Mouse (Mus musculus) thymus, postnatal 25 days (tissue): ENCODE results near the gene Il34.

ENCODE experiments used
- DNase-seq: peaks from one replicate; pipeline ENCODE4 v3.0.0; 2022

The Il34 gene

DNA sequence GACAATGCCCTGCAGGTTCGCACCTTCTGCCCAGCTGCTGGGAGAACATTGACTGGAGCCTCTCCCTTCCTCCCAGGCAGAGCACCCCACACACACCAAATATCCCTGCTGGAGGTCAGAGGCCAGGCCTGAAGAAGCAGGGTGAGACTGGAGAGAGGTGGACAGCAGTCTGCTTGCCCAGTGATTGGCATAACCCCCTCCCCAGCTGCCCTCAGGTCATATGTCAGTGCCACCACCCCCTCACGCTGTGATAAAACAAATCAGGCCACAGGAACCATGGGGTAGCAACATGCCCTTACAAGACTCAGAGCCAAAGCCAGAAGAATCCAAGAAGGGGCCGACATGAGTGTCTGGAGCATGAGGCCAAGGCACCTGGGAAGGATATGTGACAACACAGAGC, 101.6 kb downstream of the Il34 start:
- no peak for DNase-seq

DNA sequence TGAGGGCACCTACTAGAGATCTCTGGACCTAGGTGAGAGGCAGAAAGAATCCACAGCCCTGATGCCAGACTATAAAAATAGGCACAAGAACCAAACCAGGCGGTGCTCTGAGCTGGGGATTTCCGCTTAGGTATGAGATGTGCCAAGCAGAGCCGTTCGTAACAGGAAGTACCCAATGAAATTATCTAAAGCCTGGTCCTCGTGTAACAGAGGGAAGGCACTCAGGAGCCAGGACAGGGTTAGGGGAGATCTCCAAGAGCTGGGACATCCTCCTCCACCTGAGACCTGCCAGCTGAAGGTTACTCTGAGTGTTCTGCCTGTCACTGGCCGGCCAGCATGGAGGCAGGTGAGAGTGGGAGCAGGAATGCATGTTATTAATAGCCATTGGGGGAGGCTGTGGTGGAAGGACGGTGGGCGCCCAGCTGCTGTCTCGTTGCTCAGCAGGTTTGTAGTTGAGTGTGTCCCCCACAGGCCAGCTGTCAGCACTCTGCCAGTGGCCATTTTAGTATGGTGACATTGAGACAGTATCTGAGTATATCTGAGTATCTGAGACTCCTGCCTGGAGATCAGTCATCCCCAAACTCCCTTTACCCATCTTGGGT, 102.2 kb downstream of the Il34 start:
- DNase-seq, result no peak

DNA sequence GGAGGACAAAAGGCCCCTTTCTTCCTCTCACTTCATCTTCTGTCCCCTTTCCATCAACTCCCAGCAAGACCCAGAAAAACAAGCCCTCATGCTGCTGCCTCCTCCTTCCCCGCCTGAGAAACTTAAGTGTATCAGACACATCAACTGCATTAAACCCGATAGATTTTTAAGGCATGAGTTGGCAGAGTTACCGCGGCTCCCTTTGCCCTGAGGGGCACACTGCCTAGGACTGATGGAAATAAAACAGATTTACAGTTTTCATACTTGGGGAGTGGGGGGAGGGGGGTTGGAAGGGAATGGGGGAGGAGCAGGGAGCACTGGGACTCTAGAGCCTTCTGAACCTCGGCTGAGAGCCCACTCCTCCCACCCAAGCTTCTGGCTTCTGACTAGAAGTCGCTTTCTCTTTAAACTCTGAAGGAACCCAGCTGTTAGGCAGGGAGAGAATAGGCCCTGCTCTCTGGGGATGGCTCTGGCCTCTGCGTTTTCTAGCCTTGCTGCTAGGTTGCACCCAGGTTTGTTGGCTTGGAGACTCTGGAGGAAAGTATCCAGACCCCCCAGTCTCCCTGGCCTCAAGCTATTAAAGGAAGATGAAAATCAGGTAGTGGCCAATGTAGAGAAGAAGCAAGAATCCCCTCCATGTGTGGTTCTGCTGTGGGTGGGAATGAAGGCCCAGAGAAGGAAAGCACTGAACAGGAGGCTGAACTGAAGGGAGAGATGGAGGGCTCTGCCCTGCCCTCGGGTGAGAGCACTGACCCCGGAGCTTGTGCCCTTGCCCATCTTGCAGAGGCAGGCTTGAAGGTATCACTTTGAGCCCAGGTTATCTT, 102.9 kb downstream of the Il34 start:
- no peak for DNase-seq

DNA sequence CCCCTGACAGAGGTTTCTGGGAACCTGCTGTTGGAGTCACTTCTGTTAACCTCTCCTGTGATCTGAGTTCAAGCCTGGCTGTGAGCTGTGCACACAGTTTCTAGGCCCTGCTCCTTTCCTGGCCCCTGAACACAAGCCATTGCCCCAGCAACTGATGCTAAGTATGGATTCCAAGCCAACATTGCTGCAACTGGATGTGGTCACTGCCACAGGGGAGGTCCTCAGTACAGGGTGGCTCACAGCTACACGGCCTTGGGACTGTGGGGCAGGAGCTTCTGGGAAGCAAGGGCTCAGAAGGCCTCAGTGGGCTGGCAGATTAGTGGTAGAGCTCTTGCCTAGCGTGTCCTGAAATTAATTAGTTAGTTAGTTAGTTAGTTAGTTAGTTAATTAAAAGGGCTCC, 105.2 kb downstream of the Il34 start:
- no peak for DNase-seq

DNA sequence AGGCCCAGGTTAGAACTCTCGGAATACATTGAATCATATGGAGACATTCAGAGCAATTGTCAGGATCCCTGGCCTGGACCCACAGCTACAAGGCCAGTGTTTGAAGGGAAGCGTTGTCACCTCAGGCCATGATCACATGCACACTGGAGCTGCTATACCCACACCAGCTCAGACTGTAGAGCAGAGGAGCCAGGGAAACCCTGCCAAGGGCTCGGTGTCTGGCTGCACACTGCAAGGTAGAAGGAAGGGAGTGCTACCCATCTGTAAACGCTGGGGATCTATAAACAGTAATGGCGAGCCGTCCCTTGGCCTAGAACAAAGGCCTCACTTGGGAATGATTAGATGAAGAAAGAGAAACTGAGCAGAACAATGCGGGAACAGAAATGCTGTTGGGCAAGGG, 106.2 kb downstream of the Il34 start:
- no peak for DNase-seq

DNA sequence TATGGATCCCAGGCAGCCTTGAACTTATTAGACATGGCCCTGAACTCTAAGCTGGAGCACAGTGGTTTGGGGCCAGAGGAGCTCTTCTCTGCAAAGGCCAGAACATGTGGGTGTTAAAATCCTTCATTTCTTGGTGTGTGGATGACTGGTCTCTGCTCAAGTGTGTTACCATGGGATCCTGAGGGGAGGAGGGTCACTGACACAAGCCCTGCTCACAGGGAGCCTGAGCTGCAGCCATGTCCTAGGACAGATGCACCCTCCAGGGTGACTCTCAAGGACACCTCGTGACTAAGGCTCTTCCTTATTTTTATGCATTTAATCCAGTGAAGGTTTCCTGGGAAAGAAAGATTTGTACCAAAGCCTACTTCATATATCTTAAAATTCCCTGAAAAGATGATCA, 107.6 kb downstream of the Il34 start:
- DNase-seq, result no peak

DNA sequence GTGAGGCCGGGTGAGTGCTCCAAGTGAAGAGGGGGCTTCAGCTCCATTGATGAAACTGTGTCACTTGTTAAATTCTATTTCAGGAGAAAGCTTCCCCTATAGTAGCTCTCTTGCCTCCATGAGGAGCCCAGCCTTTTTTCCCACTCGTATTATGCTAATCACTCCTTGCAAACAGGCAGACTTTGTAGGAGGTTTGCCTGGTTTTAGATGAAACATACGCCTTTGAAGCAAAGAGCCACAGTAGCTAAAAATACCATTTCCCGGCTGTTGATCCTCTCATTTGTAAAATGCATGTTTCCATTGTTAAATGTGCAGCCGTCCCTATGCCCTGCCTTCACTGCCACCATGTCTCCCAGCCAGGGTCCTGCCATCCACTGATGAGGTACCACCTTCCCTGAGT, 108.2 kb downstream of the Il34 start:
- no peak for DNase-seq

DNA sequence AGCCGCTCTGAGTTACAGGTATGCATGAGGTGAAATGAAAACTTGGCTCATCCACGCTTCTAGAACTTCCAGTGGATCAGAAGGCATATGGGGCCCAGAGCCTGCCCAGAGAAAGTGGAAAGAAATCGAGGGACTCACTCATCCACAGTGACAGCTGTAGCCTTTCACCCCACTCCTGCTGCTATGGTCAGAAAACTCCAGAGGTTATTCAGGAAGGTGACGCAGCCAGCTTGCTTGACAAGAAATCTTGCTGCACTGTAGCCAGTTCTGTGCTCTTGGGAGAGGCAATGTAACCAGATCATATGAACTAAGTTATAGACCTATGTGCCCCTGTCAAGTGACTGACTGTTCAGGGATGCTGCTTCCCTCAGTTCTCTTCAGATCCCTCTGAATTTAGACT, 109.7 kb downstream of the Il34 start:
- DNase-seq, result no peak

DNA sequence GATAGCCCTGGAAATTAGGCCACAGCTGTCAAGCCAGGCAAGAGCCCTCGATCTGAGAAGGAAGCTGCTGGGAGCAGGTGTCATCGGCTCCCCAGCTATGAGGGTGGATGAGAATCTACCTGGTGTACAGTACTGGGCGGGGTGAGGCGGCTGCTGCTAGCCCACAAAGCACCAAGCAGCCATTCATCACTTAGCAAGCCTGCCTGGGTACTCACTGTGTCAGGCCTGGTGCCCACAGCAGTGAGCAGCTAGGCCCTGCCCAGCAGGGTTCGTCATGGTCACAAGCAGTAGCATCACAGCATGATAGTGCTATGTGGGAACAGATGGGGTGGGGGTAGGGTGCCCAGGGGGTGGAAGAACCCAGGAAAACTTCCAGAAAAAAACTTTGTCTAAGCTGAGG, 110.3 kb downstream of the Il34 start:
- DNase-seq, result no peak

DNA sequence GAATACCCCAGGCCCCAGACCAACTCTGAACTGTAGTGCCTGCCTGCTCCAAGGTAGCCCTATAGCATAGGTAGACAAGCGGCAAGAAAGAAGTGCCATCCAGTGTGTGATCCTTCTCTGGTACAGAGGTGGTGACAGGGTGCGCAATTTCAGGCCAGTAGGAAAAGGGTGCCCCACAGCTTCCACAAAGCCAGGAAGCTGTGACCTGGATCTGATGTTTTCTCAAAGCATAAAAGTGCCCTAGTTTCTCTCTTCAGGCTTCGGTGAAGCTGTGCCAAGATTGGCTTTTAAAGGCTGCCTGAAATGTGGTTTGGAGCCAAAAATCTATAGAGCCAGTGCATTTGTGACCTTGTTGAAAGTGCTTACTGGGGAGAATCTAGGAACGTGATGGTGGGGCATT, 110.9 kb downstream of the Il34 start:
- no peak for DNase-seq

DNA sequence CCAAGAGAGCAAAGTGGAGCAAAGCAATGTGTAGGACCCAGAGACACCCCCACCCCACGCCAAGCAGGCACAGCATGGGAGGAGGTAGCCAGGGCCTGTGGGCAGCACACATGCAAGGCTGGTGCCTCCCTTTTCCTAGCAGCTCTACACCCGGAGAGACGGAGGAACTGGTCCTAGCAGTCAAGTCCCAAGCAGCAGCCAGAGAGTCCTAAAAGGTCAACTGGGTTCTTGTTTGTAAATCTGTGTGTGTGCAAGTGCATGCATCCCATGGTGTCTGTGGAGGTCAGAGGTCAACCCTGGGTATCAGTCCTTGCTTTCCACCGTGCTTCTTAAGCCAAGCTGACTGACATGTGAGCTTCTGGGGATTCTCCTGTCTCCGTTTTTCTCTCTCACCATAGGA, 111.5 kb downstream of the Il34 start:
- DNase-seq, result no peak
